Mouse (Mus musculus) left cerebral cortex, adult 2 months (tissue): ENCODE data around the gene Shmt2. TPM values are rescaled to one million over a fixed set of nuclear protein-coding genes. Genes with fewer than 3 reads are reported as not detected.

Experiments used
- DNase-seq, 2 experiments: peaks; one replicate each; pipeline ENCODE4 v3.0.0; 2021 to 2022; ENCODE audit warnings: low spot score in 2 of 2, mixed read lengths in 1 of 2; ENCODE audit errors: extremely low spot score in 1 of 2
- H3K27ac ChIP-seq: fragments of 200-600 bp; 2 replicates; pipeline ENCODE4 v1.8.1; 2022
- H3K4me3 ChIP-seq: fragments of 200-600 bp; 2 replicates; pipeline ENCODE4 v1.8.1; 2022
- CTCF ChIP-seq: fragments of 200-600 bp; IDR thresholded peaks from 2 replicates; pipeline ENCODE4 v1.8.1; 2022; ENCODE audit warnings: antibody characterized with exemption, mild to moderate bottlenecking, moderate library complexity
- intact Hi-C: fragments of 180-260 bp; cut with DNase I; formaldehyde crosslinking; loops from one replicate; pipeline ENCODE4 v1.15.1; 2025
- total RNA-seq, 2 experiments: library from RNA; stranded (reverse); gene quantifications; 2 replicates each; pipeline ENCODE4 v1.2.3; 2021

Shmt2 gene
- total RNA-seq, 2 experiments from 2014 or later: 24.1 to 26.0 TPM

GRCm38 (mm10) chr10:127509051-127509836 is 13.0 kb downstream of the Shmt2 start:
- peak; percentile 74 for TF ChIP-seq CTCF
- intact Hi-C loops: no loop called here
- H3K4me3 ChIP-seq: peak overlapping the region; percentile 45
- peak; percentile 83 for DNase-seq
- H3K27ac ChIP-seq: peak overlapping the region; percentile 61

- Histone ChIP-seq H3K27ac (no peak overlapping the region), H3K4me3 (no peak overlapping the region)
- intact Hi-C loops: no loop called here
- TF ChIP-seq CTCF: peak; percentile 65
- peak; percentile 67 to 76 for DNase-seq
These were observed 14.0 kb downstream of the Shmt2 start for GRCm38 (mm10) chr10:127508239-127508638.

GRCm38 (mm10) chr10:127500894-127501893 is 21.1 kb downstream of the Shmt2 start, which contains the start of gene Stac3:
Gene Stac3 (plus strand): TSS chr10:127501686.
- Histone ChIP-seq H3K4me3 (no peak within 1 kb of the TSS), H3K27ac (no peak within 1 kb of the TSS)
- TF ChIP-seq CTCF: no peak
- intact Hi-C loops: no loop called here
- no peak for DNase-seq

- H3K4me3 ChIP-seq: no peak overlapping the region
- intact Hi-C loops: no loop called here
- no peak for TF ChIP-seq CTCF
- H3K27ac ChIP-seq: no peak overlapping the region
- no peak for DNase-seq
These were observed 22.2 kb downstream of the Shmt2 start for GRCm38 (mm10) chr10:127500042-127500441.

- Histone ChIP-seq H3K4me3 (no peak overlapping the region), H3K27ac (no peak overlapping the region)
- no peak for DNase-seq
- TF ChIP-seq CTCF: no peak
- intact Hi-C loops: no loop called here
These were observed 22.7 kb downstream of the Shmt2 start for GRCm38 (mm10) chr10:127499516-127499915.

- no peak for TF ChIP-seq CTCF
- intact Hi-C loops: no loop called here
These were observed 26.1 kb downstream of the Shmt2 start for GRCm38 (mm10) chr10:127496156-127496555.

GRCm38 (mm10) chr10:127492118-127492517 is 30.1 kb downstream of the Shmt2 start:
- no peak for DNase-seq
- intact Hi-C loops: no loop called here
- H3K27ac ChIP-seq: no peak overlapping the region
- no peak for TF ChIP-seq CTCF
- H3K4me3 ChIP-seq: no peak overlapping the region

More at GRCm38 (mm10) chr10:127496156-127496555, 26.1 kb downstream of the Shmt2 start:
- no peak overlapping the region for H3K4me3 ChIP-seq
- DNase-seq: no peak
- no peak overlapping the region for H3K27ac ChIP-seq

GRCm38 (mm10) chr10:127491128-127491512 is 31.1 kb downstream of the Shmt2 start:
- no peak for TF ChIP-seq CTCF
- DNase-seq: no peak
- intact Hi-C loops: no loop called here
- H3K27ac ChIP-seq: no peak overlapping the region; the same call in 1 of the 2 replicates
- H3K4me3 ChIP-seq: no peak overlapping the region

GRCm38 (mm10) chr10:127490160-127491127 is 31.8 kb downstream of the Shmt2 start:
- DNase-seq: no peak
- intact Hi-C loops: no loop called here
- no peak for TF ChIP-seq CTCF
- peak overlapping the region; percentile 49 for H3K27ac ChIP-seq
- no peak overlapping the region for H3K4me3 ChIP-seq

- intact Hi-C loops: no loop called here
- TF ChIP-seq CTCF: no peak
- Histone ChIP-seq H3K4me3 (no peak overlapping the region), H3K27ac (no peak overlapping the region)
- no peak for DNase-seq
These were observed 33.4 kb downstream of the Shmt2 start for GRCm38 (mm10) chr10:127488856-127489255.

- DNase-seq: no peak
- TF ChIP-seq CTCF: no peak
- Histone ChIP-seq H3K27ac (no peak overlapping the region), H3K4me3 (no peak overlapping the region)
- intact Hi-C loops: no loop called here
These were observed 37.0 kb downstream of the Shmt2 start for GRCm38 (mm10) chr10:127485235-127485634.
